Mouse (Mus musculus) gastrocnemius, adult 8-10 months (tissue): ENCODE measurements at regions not wholly inside any gene's neighbourhood (a gene's known extent, or its start where the extent isn't known, plus 50 kb on each side); places are given as distances from the start of the nearest gene placed in this dataset.
"Not testable (repeated sequence)": the region's sequence is repeated elsewhere in the genome, so short reads cannot be mapped to it uniquely, and the experiment has no call there.

Experiments
- DNase-seq, 2 experiments: peaks; one replicate each; pipeline ENCODE4 v3.0.0; 2022; ENCODE audit warnings: low spot score in 2 of 2

- DNase-seq, result no peak
Observed at GRCm38 (mm10) chr2:117450172-117450865, 107.5 kb upstream of the Rasgrp1 start.

GRCm38 (mm10) chr2:117451818-117452217 lies 109.0 kb upstream of the Rasgrp1 start:
- DNase-seq, result no peak

GRCm38 (mm10) chr2:117455021-117455739 lies 112.4 kb upstream of the Rasgrp1 start:
- DNase-seq, result no peak

- DNase-seq, result no peak
Observed at GRCm38 (mm10) chr2:117455740-117456455, 113.1 kb upstream of the Rasgrp1 start.

- DNase-seq, result no peak
Observed at GRCm38 (mm10) chr2:117456456-117457020, 113.7 kb upstream of the Rasgrp1 start.

- DNase-seq, result no peak
Observed at GRCm38 (mm10) chr2:117461541-117462290, 118.9 kb upstream of the Rasgrp1 start.

- no peak for DNase-seq
Observed at GRCm38 (mm10) chr2:117474885-117475542, 132.2 kb upstream of the Rasgrp1 start.

GRCm38 (mm10) chr2:117475561-117475960 lies 132.8 kb upstream of the Rasgrp1 start:
- no peak for DNase-seq

- DNase-seq, result not testable (repeated sequence)
Observed at GRCm38 (mm10) chr2:117477503-117477902, 134.7 kb upstream of the Rasgrp1 start.

GRCm38 (mm10) chr2:117479244-117480009 lies 136.6 kb upstream of the Rasgrp1 start:
- DNase-seq, result not testable (repeated sequence)

- DNase-seq, result no peak
Observed at GRCm38 (mm10) chr2:117486447-117486846, 143.6 kb upstream of the Rasgrp1 start.

- no peak for DNase-seq
Observed at GRCm38 (mm10) chr2:117498565-117498964, 155.8 kb upstream of the Rasgrp1 start.

- no peak for DNase-seq
Observed at GRCm38 (mm10) chr2:117502611-117503010, 159.8 kb upstream of the Rasgrp1 start.

GRCm38 (mm10) chr2:117511737-117512136 lies 168.9 kb upstream of the Rasgrp1 start:
- DNase-seq, result no peak

- DNase-seq, result no peak
Observed at GRCm38 (mm10) chr2:117512551-117512950, 169.8 kb upstream of the Rasgrp1 start.

GRCm38 (mm10) chr2:117524437-117524836 lies 181.6 kb upstream of the Rasgrp1 start:
- no peak for DNase-seq

- DNase-seq, result no peak
Observed at GRCm38 (mm10) chr2:117538865-117539264, 196.1 kb upstream of the Rasgrp1 start.

GRCm38 (mm10) chr2:117539285-117539684 lies 196.5 kb upstream of the Rasgrp1 start:
- DNase-seq, result no peak

GRCm38 (mm10) chr2:117541471-117541870 lies 198.7 kb upstream of the Rasgrp1 start:
- peak; percentile 4 to 13 for DNase-seq

GRCm38 (mm10) chr2:117542298-117542697 lies 199.5 kb upstream of the Rasgrp1 start:
- no peak for DNase-seq
